Mouse (Mus musculus) adrenal gland, postnatal 0 days (tissue): ENCODE measurements around the gene Tmprss11f. TPM values are rescaled to one million over a fixed set of nuclear protein-coding genes. Genes with fewer than 3 reads are reported as not detected.

ENCODE experiments used
- polyA plus RNA-seq: library from polyadenylated mRNA; unstranded; fragments of >200 nt; fragmentation: Nextera tagmentation; extraction: Ambion mirVana; gene quantifications from 2 replicates; pipeline ENCODE4 v1.2.1, GENCODE M21; 2015

Tmprss11f gene
- 0.06 TPM in 1 of 2 replicates, not detected in the other for polyA plus RNA-seq

DNA sequence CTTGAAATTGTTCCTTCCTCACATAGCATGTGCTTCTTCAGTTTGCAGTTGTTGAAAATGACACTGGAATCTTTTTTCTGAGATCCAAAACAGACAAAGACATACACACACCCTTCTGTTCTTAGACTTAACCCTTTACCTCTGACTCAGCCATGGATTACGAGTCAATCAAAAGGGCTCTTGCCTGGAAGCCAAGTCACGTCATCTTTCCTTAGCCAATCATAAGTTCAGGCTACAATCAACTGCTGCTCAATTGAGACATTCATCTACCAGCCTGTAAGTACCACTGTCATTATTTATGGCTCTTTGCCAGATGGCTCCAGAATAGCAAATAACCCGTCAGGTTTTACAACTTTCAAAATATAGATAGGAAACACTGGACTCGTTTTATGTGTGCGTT lies at the start of gene Tmprss11f:
Tmprss11f (minus strand) TSS at position 101 of the 400 bp plus-strand sequence.

GRCm38 (mm10) chr5:86676262-86676661 lies 44.0 kb upstream of the Tmprss11f start, which contains the start of gene Tmprss11b:
Tmprss11b (minus strand) TSS chr5:86676362.

GRCm38 (mm10) chr5:86518500-86518899 lies 113.7 kb downstream of the Tmprss11f start, which contains the start of gene Tmprss11g:
Tmprss11g (minus strand) TSS chr5:86518600.

Other genes starting within 250 kb of the Tmprss11f start
- not detected in 2 replicates for gene Tmprss11a, start 163.4 kb downstream of the Tmprss11f start, polyA plus RNA-seq
- not detected in 2 replicates for gene Tmprss11g, start 113.8 kb downstream of the Tmprss11f start, polyA plus RNA-seq
- gene Tmprss11b, start 43.9 kb upstream of the Tmprss11f start, polyA plus RNA-seq, result not detected in 2 replicates
- gene Tmprss11e, start 113.4 kb upstream of the Tmprss11f start, polyA plus RNA-seq, result not detected in 2 replicates
- 21.6 and 23.7 TPM in 2 replicates for gene Ythdc1, start 171.8 kb upstream of the Tmprss11f start, polyA plus RNA-seq